Mouse (Mus musculus) stomach, postnatal 0 days (tissue): ENCODE data around the gene Cdk14. TPM values are rescaled to one million over a fixed set of nuclear protein-coding genes. Genes with fewer than 3 reads are reported as not detected.

Source experiments
- ATAC-seq: fragments of 200-750 bp; cut with Nextera tagmentation; 2 replicates; pipeline ENCODE4 v1.8.0; 2017; ENCODE audit not compliant: low FRiP score, low TSS enrichment
- DNase-seq: peaks from one replicate; pipeline ENCODE4 v3.0.0-alpha.2; 2016; ENCODE audit warnings: low spot score
- H3K27ac ChIP-seq: fragments of 300-500 bp; sonication (generic); replicated peaks from 2 replicates; pipeline ENCODE4 v1.5.1; 2014; ENCODE audit warnings: mild to moderate bottlenecking, control low read depth
- H3K27me3 ChIP-seq: fragments of 300-500 bp; sonication (generic); 2 replicates; pipeline ENCODE4 v1.6.1; 2014; ENCODE audit warnings: low read length; ENCODE audit not compliant: control insufficient read depth, insufficient read depth
- H3K36me3 ChIP-seq: fragments of 300-500 bp; sonication (generic); 2 replicates; pipeline ENCODE4 v1.6.1; 2014; ENCODE audit warnings: low read length, mixed read lengths; ENCODE audit not compliant: control insufficient read depth, insufficient read depth
- H3K4me1 ChIP-seq: fragments of 300-500 bp; sonication (generic); replicated peaks from 2 replicates; pipeline ENCODE4 v1.6.1; 2014; ENCODE audit warnings: antibody characterized with exemption; ENCODE audit not compliant: control insufficient read depth, insufficient read depth
- H3K4me2 ChIP-seq: fragments of 300-500 bp; sonication (generic); replicated peaks from 2 replicates; pipeline ENCODE4 v1.6.1; 2014; ENCODE audit warnings: low read depth, mild to moderate bottlenecking, control low read depth, moderate library complexity
- H3K4me3 ChIP-seq: fragments of 300-500 bp; sonication (generic); 2 replicates; pipeline ENCODE4 v1.5.1; 2014; ENCODE audit warnings: low read depth, low read length, control low read depth
- H3K9ac ChIP-seq: fragments of 300-500 bp; sonication (generic); 2 replicates; pipeline ENCODE4 v1.6.1; 2014; ENCODE audit warnings: mild to moderate bottlenecking, low read length, control low read depth, mixed read lengths
- H3K9me3 ChIP-seq: fragments of 300-500 bp; sonication (generic); 2 replicates; pipeline ENCODE4 v1.6.1; 2016; ENCODE audit warnings: low read length; ENCODE audit not compliant: control insufficient read depth
- CTCF ChIP-seq: IDR thresholded peaks from 2 replicates; pipeline ENCODE4 v1.5.1; 2016; ENCODE audit warnings: antibody characterized with exemption, low read depth, mild to moderate bottlenecking, moderate library complexity
- EP300 ChIP-seq: optimal IDR thresholded peaks from 2 replicates; pipeline ENCODE3; 2016; ENCODE audit warnings: antibody characterized with exemption
- whole genome bisulfite sequencing: fragments of 180-500 bp; shearing (Covaris S2); extraction: QIAGEN DNeasy Blood & Tissue Kit; methylation state at CpG from one replicate; pipeline ENCODE4 v1.1.7; 2014; 5-methylcytosine and 5-hydroxymethylcytosine counted together
- polyA plus RNA-seq: library from polyadenylated mRNA; unstranded; fragments of >200 nt; fragmentation: Nextera tagmentation; extraction: Ambion mirVana; gene quantifications from 2 replicates; pipeline ENCODE4 v1.2.1, GENCODE M21; 2015

Cdk14 gene
- polyA plus RNA-seq, 1 experiment from 2014 or later = 6.1 TPM

DNA sequence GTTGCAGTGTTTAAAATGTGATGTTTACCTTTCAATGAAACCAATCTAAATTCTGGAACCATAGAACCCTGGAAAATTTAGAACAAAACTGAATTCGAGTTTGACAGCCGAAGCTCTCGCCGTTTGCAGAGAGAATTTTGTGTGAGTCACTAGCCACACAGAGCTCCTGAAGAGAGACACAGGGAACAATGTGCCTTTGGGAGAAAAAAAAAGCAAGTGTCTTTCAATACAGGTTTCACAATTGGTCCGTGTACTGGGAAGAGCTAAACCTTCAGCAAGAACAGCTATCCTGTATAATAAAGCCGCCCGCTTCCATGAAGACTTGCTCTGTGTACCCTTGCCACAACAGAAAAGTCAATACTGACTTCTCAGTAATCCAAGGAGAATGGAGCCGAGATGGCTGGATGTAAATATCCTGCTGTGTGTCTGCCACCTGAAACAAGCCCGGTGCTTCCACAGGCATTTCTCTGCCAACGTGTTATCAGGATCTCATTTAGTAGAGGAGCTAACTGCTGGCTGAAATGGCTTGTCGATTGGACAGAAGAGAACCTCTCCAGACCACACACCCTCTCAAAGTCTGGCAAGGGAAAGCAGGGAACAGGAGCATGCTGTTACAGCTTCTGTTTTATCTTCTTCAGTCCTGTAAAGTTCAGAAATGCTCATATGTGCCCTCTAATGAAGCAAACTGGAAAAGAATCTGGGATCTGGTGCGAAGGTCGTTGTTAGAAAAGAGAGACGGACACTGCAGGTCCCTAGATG is 159.0 kb downstream of the Cdk14 start:
- no peak for DNase-seq
- ATAC-seq = no peak
- WGBS = 49% methylated on average over 14 of the region's 14 CpGs
- Histone ChIP-seq H3K36me3 (no peaks in the 10 kb centered on the region), H3K9ac (no peak overlapping the region), H3K9me3 (no peaks in the 10 kb centered on the region), H3K27ac (no peak overlapping the region), H3K27me3 (no peaks in the 10 kb centered on the region), H3K4me2 (peak overlapping the region; percentile 36; the same call in 1 of the 2 replicates), H3K4me1 (no peaks in the 10 kb centered on the region), H3K4me3 (no peak overlapping the region)
- TF ChIP-seq EP300 (no peak), CTCF (no peak)

GRCm38 (mm10) chr5:5260309-5260708 is 159.8 kb downstream of the Cdk14 start:
- Histone ChIP-seq H3K9ac (no peak overlapping the region), H3K4me3 (no peak overlapping the region), H3K4me1 (no peaks in the 10 kb centered on the region), H3K4me2 (no peak overlapping the region), H3K27me3 (no peaks in the 10 kb centered on the region), H3K36me3 (no peaks in the 10 kb centered on the region), H3K9me3 (no peaks in the 10 kb centered on the region), H3K27ac (no peak overlapping the region)
- ATAC-seq = no peak
- no peak for DNase-seq
- no peak for TF ChIP-seq CTCF
- no peak for TF ChIP-seq EP300
- WGBS = 61% methylated on average over 7 of the region's 7 CpGs

DNA sequence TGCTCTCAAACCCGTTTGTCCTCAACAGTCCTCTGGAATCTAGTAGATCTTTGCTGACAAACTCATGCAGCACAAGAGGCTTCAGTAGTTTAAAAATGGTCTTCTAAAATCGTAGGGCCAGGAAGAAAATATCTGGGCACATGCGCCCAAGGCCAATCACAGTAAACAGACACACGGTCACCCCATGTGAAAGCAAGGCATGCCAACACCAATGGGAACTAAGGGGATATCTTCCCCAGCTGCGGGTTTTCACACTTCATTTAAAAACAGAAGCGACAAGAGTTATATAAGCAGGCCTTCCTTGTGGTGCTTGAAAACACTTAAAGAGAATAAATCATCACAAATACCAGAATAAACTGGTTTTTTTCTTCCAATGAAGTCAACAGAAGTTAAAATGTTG is 165.7 kb downstream of the Cdk14 start:
- no peak overlapping the region for H3K27ac ChIP-seq
- no peak for DNase-seq
- ATAC-seq = no peak
- no peak overlapping the region for H3K4me2 ChIP-seq
- H3K4me1 ChIP-seq = no peaks in the 10 kb centered on the region
- H3K9ac ChIP-seq = no peak overlapping the region
- no peak for TF ChIP-seq CTCF
- TF ChIP-seq EP300 = no peak
- WGBS = 66% methylated on average over 6 of the region's 6 CpGs
- no peaks in the 10 kb centered on the region for H3K36me3 ChIP-seq
- no peaks in the 10 kb centered on the region for H3K27me3 ChIP-seq
- H3K9me3 ChIP-seq = no peaks in the 10 kb centered on the region
- H3K4me3 ChIP-seq = no peak overlapping the region

DNA sequence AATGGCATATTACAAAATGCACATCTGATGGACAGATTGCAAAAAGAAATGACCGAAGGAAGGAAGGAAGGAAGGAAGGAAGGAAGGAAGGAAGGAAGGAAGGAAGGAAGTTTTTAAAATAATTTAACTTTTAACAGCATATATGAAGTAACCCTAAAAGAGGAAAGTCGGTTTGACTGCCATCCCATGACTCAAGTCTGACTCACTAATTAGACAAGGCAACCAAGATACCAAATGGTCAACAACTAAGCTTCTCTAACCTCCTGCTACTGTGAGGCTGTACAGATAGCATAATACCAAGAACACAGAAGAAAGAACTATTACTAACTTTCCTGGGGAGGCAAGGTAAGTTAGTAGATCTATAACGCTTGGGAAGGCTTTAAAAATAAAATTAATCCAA is 166.9 kb downstream of the Cdk14 start:
- Histone ChIP-seq H3K4me3 (no peak overlapping the region), H3K27ac (no peak overlapping the region), H3K9ac (no peak overlapping the region), H3K36me3 (no peaks in the 10 kb centered on the region), H3K27me3 (no peaks in the 10 kb centered on the region), H3K4me1 (no peaks in the 10 kb centered on the region), H3K9me3 (no peaks in the 10 kb centered on the region), H3K4me2 (no peak overlapping the region)
- TF ChIP-seq EP300 (no peak), CTCF (no peak)
- ATAC-seq = peak; percentile 53; the same call in 1 of the 2 replicates
- no peak for DNase-seq
- 84% methylated on average over 3 of the region's 3 CpGs for WGBS

GRCm38 (mm10) chr5:5247671-5248070 is 172.4 kb downstream of the Cdk14 start:
- Histone ChIP-seq H3K4me2 (no peak overlapping the region), H3K9ac (no peak overlapping the region), H3K4me3 (no peak overlapping the region), H3K36me3 (no peaks in the 10 kb centered on the region), H3K9me3 (no peaks in the 10 kb centered on the region), H3K4me1 (no peaks in the 10 kb centered on the region), H3K27me3 (no peaks in the 10 kb centered on the region), H3K27ac (no peak overlapping the region)
- ATAC-seq (no peak), DNase-seq (no peak)
- TF ChIP-seq EP300 (no peak), CTCF (no peak)
- WGBS = 77% methylated on average over 6 of the region's 6 CpGs

DNA sequence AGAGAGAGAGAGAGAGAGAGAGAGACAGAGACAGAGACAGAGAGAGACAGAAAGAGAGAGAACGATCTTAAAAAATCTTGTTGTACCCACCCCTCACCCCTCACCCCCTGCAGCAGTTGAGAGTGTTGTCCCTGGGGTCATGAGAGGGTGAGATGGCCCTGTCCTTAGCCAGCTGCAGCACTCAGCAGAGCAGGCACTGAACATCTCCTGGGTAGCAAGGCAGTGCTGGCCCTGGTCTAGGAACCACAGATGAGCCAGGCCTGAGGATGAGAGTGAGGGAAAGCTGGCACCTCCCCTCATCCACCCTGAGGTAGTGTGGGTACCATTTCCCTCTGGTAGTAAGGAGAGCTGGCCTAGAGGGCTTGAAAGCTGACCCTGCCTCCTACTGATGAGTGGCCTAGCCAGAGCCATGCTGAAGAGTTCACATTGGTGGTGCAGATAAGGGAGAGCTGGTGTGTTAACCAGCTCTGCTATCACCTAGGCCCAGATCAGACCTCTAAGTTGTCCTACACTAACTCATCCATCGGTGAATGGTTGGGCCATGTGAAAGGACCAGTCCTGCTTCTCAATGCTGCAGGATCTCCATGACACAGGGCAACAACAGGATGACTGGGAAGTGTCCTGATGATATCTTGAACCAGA is 173.5 kb downstream of the Cdk14 start:
- ATAC-seq (no peak), DNase-seq (no peak)
- H3K9ac ChIP-seq = no peak overlapping the region
- no peaks in the 10 kb centered on the region for H3K4me1 ChIP-seq
- 84% methylated on average over 2 of the region's 2 CpGs for WGBS
- no peak overlapping the region for H3K4me3 ChIP-seq
- no peak overlapping the region for H3K4me2 ChIP-seq
- no peak overlapping the region for H3K27ac ChIP-seq
- H3K27me3 ChIP-seq = no peaks in the 10 kb centered on the region
- no peaks in the 10 kb centered on the region for H3K36me3 ChIP-seq
- no peaks in the 10 kb centered on the region for H3K9me3 ChIP-seq
- no peak for TF ChIP-seq CTCF
- TF ChIP-seq EP300 = no peak
